Mouse (Mus musculus) forebrain, embryonic 13.5 days (tissue): ENCODE measurements around the gene Apex1. TPM values are rescaled to one million over a fixed set of nuclear protein-coding genes. Genes with fewer than 3 reads are reported as not detected.
"Not testable (repeated sequence)": the region's sequence is repeated elsewhere in the genome, so short reads cannot be mapped to it uniquely, and the experiment has no call there.

ENCODE experiments used
- ATAC-seq: fragments of 200-750 bp; cut with Nextera tagmentation; 2 replicates; pipeline ENCODE4 v1.8.0; 2017
- H3K27ac ChIP-seq: fragments of 300-500 bp; sonication (generic); 2 replicates; pipeline ENCODE4 v1.5.1; 2015; ENCODE audit warnings: inconsistent platforms, mild to moderate bottlenecking, moderate library complexity
- H3K27me3 ChIP-seq: fragments of 300-500 bp; sonication (generic); 2 replicates; pipeline ENCODE4 v1.6.1; 2015; ENCODE audit warnings: mild to moderate bottlenecking, inconsistent platforms
- H3K36me3 ChIP-seq: fragments of 300-500 bp; sonication (generic); 2 replicates; pipeline ENCODE4 v1.6.1; 2015; ENCODE audit warnings: mild to moderate bottlenecking, inconsistent platforms; ENCODE audit not compliant: poor library complexity, severe bottlenecking
- H3K4me1 ChIP-seq: fragments of 300-500 bp; sonication (generic); 2 replicates; pipeline ENCODE4 v1.6.1; 2015; ENCODE audit warnings: inconsistent platforms
- H3K4me2 ChIP-seq: fragments of 300-500 bp; sonication (generic); 2 replicates; pipeline ENCODE4 v1.6.1; 2015; ENCODE audit warnings: inconsistent platforms, mild to moderate bottlenecking, moderate library complexity
- H3K4me3 ChIP-seq: fragments of 300-500 bp; sonication (generic); 2 replicates; pipeline ENCODE4 v1.5.1; 2015; ENCODE audit warnings: mild to moderate bottlenecking, inconsistent platforms
- H3K9ac ChIP-seq: fragments of 300-500 bp; sonication (generic); 2 replicates; pipeline ENCODE4 v1.6.1; 2015; ENCODE audit warnings: mild to moderate bottlenecking, inconsistent platforms
- H3K9me3 ChIP-seq: fragments of 300-500 bp; sonication (generic); replicated peaks from 2 replicates; pipeline ENCODE4 v1.6.1; 2016; ENCODE audit warnings: inconsistent platforms
- WGBS: fragments of 180-500 bp; shearing (Covaris S2); methylation state at CpG from one replicate; pipeline ENCODE4 v1.1.7; 2015; 5-methylcytosine and 5-hydroxymethylcytosine counted together
- polyA plus RNA-seq: library from polyadenylated mRNA; unstranded; fragments of >200 nt; fragmentation: Nextera tagmentation; extraction: Ambion mirVana; gene quantifications from 2 replicates; pipeline ENCODE4 v1.2.1, GENCODE M21; 2015

Apex1 gene
- polyA plus RNA-seq, 1 experiment from 2014 or later: 364 TPM

- not testable (repeated sequence) for H3K9ac ChIP-seq, H3K9me3 ChIP-seq, H3K4me3 ChIP-seq, ATAC-seq, H3K36me3 ChIP-seq, H3K4me1 ChIP-seq, H3K27me3 ChIP-seq, H3K27ac ChIP-seq
- WGBS: 69% methylated on average over 6 of the region's 6 CpGs
- peak overlapping the region; percentile 51; the same call in 1 of the 2 replicates for H3K4me2 ChIP-seq
Measured at GRCm38 (mm10) chr14:50956724-50957123, 32.0 kb downstream of the Apex1 start.

DNA sequence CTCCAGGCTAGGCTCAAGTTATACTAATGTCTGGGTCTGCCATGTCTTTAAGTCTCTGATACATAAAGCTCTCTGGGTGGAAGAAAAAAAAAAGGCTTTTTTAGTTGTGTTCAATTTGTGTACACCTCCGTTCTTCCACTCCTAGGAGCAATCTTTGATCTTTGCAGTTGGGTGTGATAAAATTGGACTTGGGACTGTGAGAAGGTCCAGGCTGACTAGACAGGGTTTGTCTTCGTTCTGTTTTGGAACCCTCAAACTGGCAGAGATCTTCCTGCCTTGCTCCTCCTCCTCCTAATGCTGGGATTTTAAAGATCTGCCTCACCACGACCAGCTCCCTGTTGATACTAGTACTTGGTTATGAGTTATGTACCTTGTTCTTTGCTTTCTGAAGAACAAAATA lies 32.4 kb downstream of the Apex1 start:
- ATAC-seq, H3K27ac ChIP-seq, H3K4me2 ChIP-seq, H3K4me1 ChIP-seq, H3K4me3 ChIP-seq, H3K36me3 ChIP-seq, H3K9me3 ChIP-seq, H3K9ac ChIP-seq, H3K27me3 ChIP-seq: not testable (repeated sequence)
- WGBS: 69% methylated on average over 3 of the region's 3 CpGs

GRCm38 (mm10) chr14:50958289-50958995 lies 33.7 kb downstream of the Apex1 start:
- not testable (repeated sequence) for H3K27ac ChIP-seq, H3K4me3 ChIP-seq, H3K36me3 ChIP-seq, H3K4me2 ChIP-seq, H3K9ac ChIP-seq, ATAC-seq, H3K27me3 ChIP-seq, H3K9me3 ChIP-seq, H3K4me1 ChIP-seq
- 91% methylated on average over 5 of the region's 5 CpGs for WGBS

DNA sequence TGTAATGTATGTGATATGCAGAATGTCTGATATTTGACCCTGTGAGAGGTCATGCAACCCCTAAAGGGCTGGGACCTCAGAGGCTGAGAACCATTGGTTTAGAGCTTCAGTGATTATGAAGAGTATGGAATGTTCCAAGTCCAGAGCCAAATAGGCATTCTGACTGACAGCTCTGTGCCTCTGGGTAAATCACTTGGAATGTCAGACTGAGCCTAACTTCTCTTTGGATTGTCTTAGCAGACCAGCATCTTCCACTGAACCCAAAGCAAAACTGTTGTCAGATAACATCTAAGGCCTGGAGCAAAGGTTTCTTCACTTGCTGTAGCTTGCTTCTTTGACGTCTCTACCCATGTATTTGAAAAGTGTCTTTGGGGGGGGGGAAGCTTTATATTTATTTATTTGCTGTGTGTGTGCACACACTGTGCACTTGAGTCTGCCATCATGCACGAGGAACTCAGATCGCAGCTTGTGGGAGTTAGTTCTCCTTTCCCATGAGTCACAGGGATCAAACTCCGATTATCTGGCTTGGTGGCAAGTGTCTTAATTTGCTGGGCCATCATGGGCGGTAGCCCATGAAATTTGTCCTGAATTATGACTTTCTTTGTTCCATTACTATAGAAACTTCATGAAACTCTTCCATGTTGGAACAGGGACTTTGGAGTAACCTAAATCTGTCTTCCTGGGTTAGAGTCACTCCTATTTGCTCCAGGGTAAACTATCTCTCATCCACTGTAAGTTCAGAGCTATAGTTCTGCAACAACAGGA lies 43.6 kb downstream of the Apex1 start:
- Histone ChIP-seq H3K4me3 (no peak overlapping the region), H3K9ac (no peak overlapping the region), H3K27ac (no peak overlapping the region), H3K9me3 (no peaks in the 10 kb centered on the region; the same call in 1 of the 2 replicates), H3K27me3 (no peaks in the 10 kb centered on the region), H3K4me2 (no peak overlapping the region), H3K36me3 (no peaks in the 10 kb centered on the region), H3K4me1 (peaks cover 12% of the 10 kb centered on the region)
- no peak for ATAC-seq
- WGBS: 75% methylated on average over 5 of the region's 5 CpGs

- H3K27me3 ChIP-seq: no peaks in the 10 kb centered on the region
- 5% methylated on average over 1 of the region's 1 CpGs for WGBS
Measured at GRCm38 (mm10) chr14:50969041-50969440, 44.3 kb downstream of the Apex1 start.

DNA sequence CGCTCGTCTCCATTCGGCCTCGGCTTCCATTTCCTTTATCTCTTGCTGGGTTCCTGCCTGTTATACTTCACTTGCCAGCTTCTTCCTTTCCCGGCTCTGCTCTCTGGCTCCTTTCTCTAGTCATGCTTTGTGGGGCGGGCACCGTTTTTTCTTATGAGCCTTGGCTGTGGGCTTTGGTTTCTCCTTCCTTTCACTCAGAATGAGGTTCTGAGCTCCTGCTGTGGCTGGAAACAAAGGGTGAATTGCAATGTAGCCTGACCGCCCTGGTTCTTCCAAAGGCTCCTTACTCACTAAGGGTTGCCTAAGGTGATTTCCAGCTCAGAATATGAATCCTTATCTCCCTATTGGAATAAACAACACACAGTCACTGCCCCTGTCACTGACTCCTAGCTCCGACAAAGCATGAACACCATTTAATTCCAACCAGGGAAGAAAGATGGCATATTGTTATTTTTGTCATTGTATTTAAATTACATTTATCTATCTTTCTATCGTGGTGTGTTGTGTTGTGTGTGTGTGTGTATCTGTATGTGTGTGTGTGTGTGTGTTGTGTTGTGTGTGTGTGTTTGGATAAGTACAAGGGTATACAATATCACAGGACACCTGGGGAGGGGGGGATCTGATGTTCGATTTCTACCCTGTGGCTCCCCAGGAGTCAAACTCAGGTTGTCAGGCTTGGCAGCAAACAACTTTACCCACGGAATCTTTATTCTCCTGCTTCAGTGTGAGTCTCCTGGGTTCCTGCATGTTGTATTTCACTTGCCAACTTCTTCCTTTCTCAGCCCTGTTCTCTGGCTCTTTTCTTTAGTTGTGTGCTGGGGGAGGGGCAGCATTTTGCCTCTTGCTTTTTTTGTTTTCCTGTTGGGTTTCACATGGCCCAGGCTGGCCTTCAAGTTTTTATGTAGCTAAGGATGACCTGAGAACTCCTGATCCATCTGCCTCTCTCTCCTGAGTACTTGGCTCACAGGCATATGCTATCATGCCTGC lies 45.1 kb downstream of the Apex1 start:
- Histone ChIP-seq H3K27me3 (no peaks in the 10 kb centered on the region), H3K9ac (0 out of 2 replicates have a peak overlapping the region, but pooled peaks have one; percentile 22), H3K27ac (peak overlapping the region; percentile 31; the same call in 1 of the 2 replicates), H3K4me2 (peak overlapping the region; percentile 30; the same call in 1 of the 2 replicates), H3K36me3 (no peaks in the 10 kb centered on the region), H3K9me3 (no peaks in the 10 kb centered on the region), H3K4me1 (peaks cover 12% of the 10 kb centered on the region), H3K4me3 (no peak overlapping the region)
- WGBS: 6% methylated on average over 12 of the region's 12 CpGs
- ATAC-seq: peak; percentile 50

More at GRCm38 (mm10) chr14:50969041-50969440, 44.3 kb downstream of the Apex1 start:
- Histone ChIP-seq H3K4me3 (no peak overlapping the region), H3K4me2 (no peak overlapping the region; the same call in 1 of the 2 replicates), H3K36me3 (no peaks in the 10 kb centered on the region), H3K9ac (no peak overlapping the region), H3K27ac (no peak overlapping the region), H3K9me3 (no peaks in the 10 kb centered on the region; the same call in 1 of the 2 replicates), H3K4me1 (peaks cover 12% of the 10 kb centered on the region)
- ATAC-seq: 0 out of 2 replicates have a peak, but pooled peaks have one; percentile 43

DNA sequence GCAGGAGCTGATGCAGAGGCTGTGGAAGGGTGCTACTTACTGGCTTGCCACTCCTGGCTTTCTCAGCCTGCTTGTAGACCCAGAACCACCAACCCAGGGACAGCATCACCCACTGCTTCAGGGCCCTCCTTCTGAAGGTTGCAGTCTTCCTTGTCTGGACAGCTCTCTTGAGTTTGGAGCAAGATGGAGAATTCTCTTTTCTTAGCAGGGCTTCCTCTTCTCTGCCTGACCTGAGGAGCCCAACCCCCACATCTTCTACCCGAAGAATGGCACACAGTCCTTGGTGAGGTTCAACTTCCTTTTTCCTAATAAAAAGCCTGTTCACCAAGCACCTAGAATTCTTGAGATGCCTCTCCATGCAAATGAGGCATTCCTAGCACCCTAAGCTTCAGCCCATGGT lies 46.1 kb downstream of the Apex1 start:
- H3K9me3 ChIP-seq: no peaks in the 10 kb centered on the region

DNA sequence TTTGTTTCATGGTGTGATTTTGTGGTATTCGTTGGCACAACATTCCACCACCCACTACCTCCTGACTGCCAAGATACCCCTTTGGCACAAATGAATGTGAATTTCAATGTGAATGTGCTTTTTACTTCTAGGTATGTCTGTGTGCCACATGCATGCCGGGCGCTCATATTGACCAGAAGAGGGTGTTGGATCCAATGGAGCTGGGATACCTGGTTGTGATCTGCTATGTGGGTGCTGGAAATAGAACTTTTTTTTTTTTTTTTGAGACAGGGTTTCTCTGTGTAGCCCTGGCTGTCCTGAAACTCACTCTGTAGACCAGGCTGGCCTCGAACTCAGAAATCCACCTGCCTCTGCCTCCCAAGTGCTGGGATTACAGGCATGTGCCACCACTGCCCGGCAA lies 48.3 kb downstream of the Apex1 start:
- not testable (repeated sequence) for H3K4me3 ChIP-seq, H3K27me3 ChIP-seq, H3K4me2 ChIP-seq, H3K9ac ChIP-seq, ATAC-seq, H3K9me3 ChIP-seq, H3K27ac ChIP-seq, H3K36me3 ChIP-seq
- H3K4me1 ChIP-seq: peaks cover 14% of the 10 kb centered on the region
- 89% methylated on average over 5 of the region's 5 CpGs for WGBS

More for the DNA sequence above, 46.1 kb downstream of the Apex1 start:
- Histone ChIP-seq H3K27ac (no peak overlapping the region), H3K36me3 (no peaks in the 10 kb centered on the region), H3K27me3 (no peaks in the 10 kb centered on the region), H3K4me2 (no peak overlapping the region), H3K9ac (no peak overlapping the region), H3K4me1 (peaks cover 12% of the 10 kb centered on the region), H3K4me3 (no peak overlapping the region)
- WGBS: 89% methylated on average over 1 of the region's 1 CpGs
- ATAC-seq: no peak

DNA sequence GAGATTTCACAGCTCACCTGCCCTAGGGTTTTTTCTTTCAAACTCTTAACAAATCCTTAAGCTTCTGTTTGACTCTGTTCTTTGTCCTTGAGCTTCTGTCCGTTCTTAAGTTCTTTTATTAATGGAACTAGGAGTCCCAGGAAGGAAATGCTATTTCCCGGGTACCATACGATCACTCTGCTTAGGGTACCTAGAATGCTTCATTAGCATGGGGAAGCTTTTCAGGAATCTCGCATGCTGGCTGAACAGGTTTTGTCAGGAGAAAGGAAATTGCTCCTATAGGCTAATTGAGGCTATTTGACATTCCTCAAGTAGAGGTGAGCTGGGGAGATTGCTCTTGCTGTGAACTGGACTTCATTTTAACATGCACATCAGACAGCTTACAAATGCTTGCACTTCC lies 48.9 kb downstream of the Apex1 start:
- no peak for ATAC-seq
- H3K4me3 ChIP-seq: no peak overlapping the region
- no peaks in the 10 kb centered on the region for H3K9me3 ChIP-seq
- peaks cover 12% of the 10 kb centered on the region for H3K4me1 ChIP-seq
- no peaks in the 10 kb centered on the region for H3K36me3 ChIP-seq
- no peak overlapping the region for H3K9ac ChIP-seq
- H3K27me3 ChIP-seq: no peaks in the 10 kb centered on the region
- no peak overlapping the region for H3K27ac ChIP-seq
- no peak overlapping the region for H3K4me2 ChIP-seq
- 17% methylated on average over 4 of the region's 4 CpGs for WGBS

- no peak overlapping the region for H3K4me3 ChIP-seq
- WGBS: 45% methylated on average over 5 of the region's 5 CpGs
Measured at GRCm38 (mm10) chr14:50975001-50975400, 50.2 kb downstream of the Apex1 start.

GRCm38 (mm10) chr14:50976674-50977073 lies 51.9 kb downstream of the Apex1 start:
- Histone ChIP-seq H3K27ac (no peak overlapping the region), H3K4me1 (peaks cover 3% of the 10 kb centered on the region; the same call in 1 of the 2 replicates), H3K9me3 (no peaks in the 10 kb centered on the region), H3K4me2 (peak overlapping the region; percentile 31; the same call in 1 of the 2 replicates), H3K9ac (no peak overlapping the region), H3K27me3 (no peaks in the 10 kb centered on the region), H3K36me3 (no peaks in the 10 kb centered on the region), H3K4me3 (no peak overlapping the region)
- ATAC-seq: no peak
- WGBS: 9% methylated on average over 9 of the region's 9 CpGs

More at GRCm38 (mm10) chr14:50975001-50975400, 50.2 kb downstream of the Apex1 start:
- no peak overlapping the region for H3K9ac ChIP-seq
- no peaks in the 10 kb centered on the region for H3K36me3 ChIP-seq
- peaks cover 5% of the 10 kb centered on the region for H3K4me1 ChIP-seq
- H3K27me3 ChIP-seq: no peaks in the 10 kb centered on the region
- H3K9me3 ChIP-seq: no peaks in the 10 kb centered on the region
- no peak overlapping the region for H3K27ac ChIP-seq
- H3K4me2 ChIP-seq: no peak overlapping the region
- ATAC-seq: no peak
